Mouse (Mus musculus) megakaryocyte-erythroid progenitor cell, adult 5-6 weeks (primary cell): Measurements from ENCODE around the gene Rtkn2. TPM values are rescaled to one million over a fixed set of nuclear protein-coding genes. Genes with fewer than 3 reads are reported as not detected.

Experiments
- ATAC-seq: replicated peaks from 2 replicates; pipeline ENCODE4 v1.8.0; 2016; ENCODE audit warnings: mild to moderate bottlenecking, inconsistent platforms; ENCODE audit not compliant: severe bottlenecking, poor library complexity, low FRiP score, low TSS enrichment
- total RNA-seq, 2 experiments: library from RNA; stranded (forward) in 1 of 2; stranded (reverse) in 1 of 2; fragments of 200-1000, 215-1000 nt in 1 of 2; fragments of >200 nt in 1 of 2; fragmentation: Nextera tagmentation in 1 of 2; gene quantifications; 2 replicates each; pipeline ENCODE4 v1.2.3; 2014 to 2017

The Rtkn2 gene
- total RNA-seq, 2 experiments from 2014 or later: 1.6 TPM; not detected in 1

DNA sequence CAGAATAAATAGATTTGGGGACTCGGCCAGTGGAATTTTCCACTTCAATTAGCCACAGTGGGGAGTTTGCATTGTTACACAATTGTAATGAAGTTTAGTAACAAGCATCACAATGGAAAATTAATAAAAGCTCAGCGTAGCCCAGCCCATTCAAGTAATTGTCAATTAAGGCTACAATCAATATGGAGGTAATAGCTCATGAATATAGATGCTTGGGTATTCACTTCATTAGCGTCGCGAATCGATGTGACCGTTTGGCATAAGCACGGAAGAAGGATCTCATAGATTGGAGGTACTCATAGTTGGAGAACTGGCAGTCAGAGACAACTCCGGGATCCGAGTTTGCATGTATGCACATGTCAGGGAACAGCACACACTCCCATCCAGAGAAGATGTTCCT lies 85.2 kb downstream of the Rtkn2 start:
- ATAC-seq: no peak

DNA sequence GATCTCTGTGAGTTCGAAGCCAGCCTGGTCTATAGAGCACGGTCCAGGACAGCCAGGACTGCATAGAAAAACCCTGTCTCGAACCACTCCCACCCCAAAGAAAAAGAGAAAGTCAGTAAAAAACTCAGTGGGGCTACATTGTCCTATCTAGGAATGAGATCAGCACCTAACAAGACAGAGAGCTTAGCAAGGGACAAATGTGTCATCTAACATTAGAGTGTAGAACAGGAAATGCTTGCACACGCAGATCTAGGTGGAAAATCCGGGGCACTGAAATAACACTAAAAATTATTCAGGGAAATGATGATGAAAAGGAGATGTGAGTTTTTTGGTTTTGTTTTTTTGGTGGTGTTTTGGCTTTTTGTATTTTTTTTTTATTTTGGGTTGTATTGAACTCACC lies 86.8 kb downstream of the Rtkn2 start:
- no peak for ATAC-seq

DNA sequence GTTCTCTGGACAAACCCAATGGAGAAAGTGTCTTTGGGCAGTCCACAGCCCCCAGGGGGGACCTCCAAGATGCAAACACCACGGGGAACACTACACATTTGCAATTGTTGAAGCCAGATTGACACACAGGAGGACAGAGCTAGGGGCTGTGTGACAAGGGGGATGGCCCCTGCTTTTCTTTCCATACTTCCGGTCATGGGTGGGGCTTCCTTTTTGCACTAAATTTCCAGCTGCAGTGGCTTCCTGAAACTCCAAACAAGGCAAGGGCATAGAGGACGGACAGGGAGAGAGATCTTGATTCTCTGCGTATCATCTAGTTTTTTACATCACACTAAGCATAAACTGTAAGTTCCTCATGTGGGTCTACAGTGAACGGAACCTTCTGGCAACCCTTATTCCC lies 88.6 kb downstream of the Rtkn2 start:
- no peak for ATAC-seq

DNA sequence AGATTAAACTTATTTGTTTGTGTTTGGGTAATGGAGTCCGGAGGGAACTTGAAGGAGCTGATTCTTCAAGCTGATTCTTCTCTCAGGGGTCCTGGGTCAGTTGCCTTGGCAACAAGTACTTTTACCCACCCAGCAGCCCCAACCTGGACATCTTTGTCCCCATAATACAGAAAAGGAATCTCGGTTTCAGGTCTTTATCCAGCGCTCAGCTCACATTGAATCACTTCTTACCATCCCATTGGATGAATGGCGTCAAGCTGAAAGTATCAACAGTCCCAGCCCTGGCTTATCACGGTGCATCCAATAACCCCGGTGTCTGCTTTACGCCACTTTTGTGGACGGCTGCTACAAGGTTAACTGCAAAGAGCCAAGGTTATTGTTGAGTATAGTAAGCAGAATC lies 89.1 kb downstream of the Rtkn2 start:
- no peak for ATAC-seq

DNA sequence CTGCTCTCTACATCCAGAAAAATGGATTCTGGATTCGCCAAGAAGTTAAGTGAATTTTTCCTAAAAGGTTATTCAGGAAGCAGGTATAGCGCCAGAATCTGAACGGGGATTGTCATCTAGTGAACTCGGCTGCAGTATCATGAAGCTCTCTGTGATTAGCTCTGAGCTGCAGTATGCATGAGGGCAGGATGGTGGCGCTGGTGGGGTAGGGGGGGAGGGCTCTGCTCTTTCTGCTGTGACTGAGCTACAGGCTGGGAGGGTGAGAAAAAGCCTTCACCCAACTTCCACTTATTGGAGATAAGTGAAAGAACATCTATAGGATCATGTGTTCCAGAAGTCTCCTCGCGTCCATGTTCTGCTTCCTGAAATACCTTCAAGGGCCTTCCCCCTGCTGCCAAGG lies 91.7 kb downstream of the Rtkn2 start:
- no peak for ATAC-seq

DNA sequence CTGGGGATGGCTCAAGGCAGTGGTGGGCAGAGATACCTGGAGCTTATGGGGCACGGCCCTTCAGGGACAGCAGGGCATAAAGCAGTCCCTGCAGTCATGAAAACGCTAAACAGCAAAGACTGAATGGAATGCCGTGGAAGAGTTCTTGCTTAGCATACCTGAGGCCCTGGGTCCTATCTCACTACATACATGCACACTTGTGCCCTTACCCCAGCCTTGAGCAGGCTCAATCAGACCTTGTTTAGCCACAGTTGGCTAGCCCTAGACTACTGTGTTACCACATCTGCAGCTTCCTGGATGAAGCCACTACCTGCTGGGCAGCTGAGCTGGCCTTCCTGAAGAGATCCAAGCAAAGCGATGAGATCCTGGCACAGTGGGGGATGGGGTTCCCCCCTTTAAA lies 93.3 kb downstream of the Rtkn2 start:
- no peak for ATAC-seq

DNA sequence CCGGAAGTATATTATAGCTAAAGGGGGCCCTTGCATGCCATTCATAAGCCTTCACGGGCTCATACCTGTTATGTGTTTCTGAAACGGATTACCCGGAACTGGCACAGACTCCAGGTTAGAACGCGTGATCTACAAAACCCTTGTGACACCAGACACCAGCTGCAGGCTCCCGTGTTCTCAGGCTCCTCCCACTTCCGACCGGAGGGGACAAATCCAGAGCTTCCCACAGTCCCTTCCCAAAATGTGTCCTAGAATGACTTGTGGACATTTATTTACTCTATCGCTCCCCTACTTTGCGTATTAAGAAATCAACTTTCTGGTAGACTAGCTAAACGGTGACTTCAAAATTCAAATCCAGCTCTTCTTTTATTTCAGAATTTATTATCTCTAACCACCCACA lies 94.9 kb downstream of the Rtkn2 start:
- no peak for ATAC-seq

DNA sequence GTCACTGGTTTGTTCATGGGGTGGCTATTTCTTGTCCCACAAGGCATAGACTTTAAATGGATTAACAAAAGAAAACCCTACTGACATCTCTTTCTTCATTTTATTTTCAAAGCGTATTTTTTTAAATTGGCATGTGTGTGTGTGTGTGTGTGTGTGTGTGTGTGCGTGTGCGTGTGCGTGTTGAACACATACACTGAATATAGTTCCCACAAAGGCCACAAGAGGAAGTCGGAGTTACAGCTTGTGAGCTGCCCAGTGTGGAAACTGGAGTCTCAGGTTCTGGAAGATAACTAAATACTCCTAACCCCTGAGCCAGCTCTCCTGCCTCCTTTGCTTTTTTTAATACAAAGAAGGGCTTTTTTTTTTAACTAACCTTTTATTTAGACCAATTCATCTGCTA lies 95.8 kb downstream of the Rtkn2 start:
- ATAC-seq: no peak

DNA sequence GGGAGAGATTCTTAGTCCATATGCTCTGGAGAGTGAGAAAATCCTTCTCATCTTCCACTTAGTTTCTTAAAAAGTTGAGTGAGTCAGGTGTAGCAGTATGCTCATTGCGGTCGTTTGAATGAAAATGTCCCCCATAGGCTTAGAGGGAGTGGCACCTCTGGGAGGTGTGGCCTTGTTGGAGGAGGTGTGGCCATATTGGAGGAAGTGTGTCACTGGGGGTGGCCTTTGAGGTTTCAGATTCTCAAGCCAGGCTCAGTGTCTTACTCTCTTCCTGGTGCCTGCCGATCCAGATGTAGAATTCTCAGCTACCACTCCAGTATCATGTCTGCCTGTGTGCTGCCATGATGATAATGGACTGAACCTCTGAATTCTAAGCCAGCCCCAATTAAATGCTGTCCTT lies 99.3 kb downstream of the Rtkn2 start:
- no peak for ATAC-seq

DNA sequence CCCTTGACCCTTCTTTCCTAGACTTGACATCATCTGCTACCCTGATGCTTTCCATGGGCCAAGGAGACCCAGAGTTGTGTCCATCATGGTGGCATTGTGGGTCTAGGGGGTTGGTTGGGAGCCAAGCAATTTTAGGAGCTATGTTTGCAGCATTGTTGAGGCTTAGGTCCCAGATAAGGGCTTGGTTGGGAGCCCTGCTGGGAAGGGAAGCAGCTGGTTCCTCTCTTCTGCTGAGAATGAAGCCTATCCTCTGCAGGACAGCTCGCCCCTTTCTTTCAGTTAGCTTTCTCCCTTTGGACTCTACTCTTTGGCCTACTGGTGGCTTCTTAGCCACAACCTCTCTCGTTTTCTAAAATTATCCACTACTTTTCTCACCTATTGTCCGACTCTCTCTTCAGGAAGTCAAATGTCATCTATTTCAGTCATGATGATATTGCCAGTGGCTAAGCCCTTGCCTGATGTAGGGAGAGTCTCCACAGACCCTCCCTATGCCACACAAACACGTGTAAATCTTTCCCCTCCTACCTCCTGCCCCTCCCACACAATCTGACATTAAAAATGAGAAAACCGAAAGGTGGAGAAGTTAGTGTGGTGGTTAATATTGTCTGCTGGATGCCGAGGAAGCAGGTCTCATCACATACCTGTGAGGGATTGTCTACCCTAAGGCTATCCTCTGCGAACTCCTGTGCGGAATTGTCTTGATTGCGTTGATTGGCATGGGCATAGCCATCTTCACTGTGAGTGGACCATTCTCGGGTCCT lies 100.7 kb downstream of the Rtkn2 start:
- no peak for ATAC-seq

DNA sequence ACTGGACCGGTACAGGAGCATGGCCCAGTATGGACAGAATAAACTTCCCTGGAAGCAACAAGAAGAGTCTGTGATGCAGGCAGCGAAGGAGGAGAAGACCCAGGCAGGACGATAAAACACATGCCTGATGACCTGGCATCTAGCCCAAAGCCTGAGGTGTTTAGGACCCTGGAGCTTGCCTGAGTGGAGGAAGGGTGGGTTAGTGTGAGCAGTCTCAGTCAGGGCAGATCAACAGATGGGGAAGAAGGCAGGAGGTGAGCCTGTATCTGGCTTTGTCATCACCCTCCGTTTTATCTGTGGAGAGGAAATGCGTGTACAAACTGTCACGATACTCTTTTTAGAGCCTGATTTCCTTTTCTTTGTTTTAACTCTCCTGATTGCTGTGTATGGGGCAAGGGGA lies 102.3 kb downstream of the Rtkn2 start:
- ATAC-seq: peak; percentile 37; the same call in 1 of the 2 replicates

DNA sequence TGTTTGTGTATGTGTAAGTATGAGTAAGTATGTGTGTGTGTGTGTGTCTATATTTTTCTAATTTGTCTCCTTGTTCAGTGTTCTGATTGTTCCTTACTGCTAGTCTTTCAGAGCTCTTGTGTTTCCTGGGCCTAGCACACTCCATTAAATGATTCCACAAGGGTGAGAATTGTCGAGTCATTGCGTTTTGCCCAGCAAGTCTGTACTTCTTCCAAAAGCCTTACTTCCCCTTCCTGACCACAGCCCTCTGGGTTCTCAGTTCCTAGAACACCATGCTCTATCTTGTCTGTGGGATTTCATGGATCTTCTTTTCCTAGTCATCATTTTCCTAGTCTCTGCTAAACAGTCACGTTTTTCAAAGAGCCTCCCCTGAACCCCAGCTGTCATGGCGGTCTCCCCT lies 106.2 kb downstream of the Rtkn2 start:
- no peak for ATAC-seq

DNA sequence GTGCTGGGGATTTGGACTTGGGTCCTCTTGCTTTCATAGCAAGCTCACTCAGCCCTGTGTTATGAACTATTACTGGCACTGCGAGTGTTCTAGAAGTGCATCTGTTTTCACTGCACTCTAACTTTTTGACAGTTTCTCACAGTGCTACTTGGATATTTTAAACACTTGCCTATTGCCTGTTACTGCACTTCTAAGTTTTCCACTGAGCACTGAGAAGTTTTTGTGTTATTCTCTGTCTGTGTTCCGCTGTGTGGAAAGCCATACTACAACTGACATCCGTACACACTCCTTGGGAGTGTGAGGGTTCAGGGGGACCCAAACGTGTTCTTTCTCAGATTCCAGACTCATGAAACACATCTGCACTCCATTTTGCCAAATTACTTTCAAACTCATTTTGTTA lies 107.6 kb downstream of the Rtkn2 start:
- ATAC-seq: no peak

DNA sequence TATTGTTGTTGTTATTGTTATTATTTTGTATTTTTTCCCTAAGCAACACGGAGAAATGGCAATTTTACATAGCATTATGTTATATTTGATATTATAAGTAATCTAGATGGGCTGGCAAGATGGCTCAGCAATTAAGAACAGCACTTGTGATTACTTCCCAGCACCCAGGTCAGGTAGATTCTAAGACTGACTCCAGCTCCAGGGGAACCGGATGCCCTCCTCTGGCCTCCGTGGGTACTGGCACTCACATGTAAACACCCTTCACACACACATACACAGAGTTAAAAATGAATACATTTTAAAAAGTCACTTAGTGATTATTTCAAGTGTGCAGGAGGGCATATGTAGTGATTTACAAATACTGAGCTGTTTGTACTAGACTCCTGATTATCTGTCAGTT lies 108.4 kb downstream of the Rtkn2 start:
- ATAC-seq: no peak

DNA sequence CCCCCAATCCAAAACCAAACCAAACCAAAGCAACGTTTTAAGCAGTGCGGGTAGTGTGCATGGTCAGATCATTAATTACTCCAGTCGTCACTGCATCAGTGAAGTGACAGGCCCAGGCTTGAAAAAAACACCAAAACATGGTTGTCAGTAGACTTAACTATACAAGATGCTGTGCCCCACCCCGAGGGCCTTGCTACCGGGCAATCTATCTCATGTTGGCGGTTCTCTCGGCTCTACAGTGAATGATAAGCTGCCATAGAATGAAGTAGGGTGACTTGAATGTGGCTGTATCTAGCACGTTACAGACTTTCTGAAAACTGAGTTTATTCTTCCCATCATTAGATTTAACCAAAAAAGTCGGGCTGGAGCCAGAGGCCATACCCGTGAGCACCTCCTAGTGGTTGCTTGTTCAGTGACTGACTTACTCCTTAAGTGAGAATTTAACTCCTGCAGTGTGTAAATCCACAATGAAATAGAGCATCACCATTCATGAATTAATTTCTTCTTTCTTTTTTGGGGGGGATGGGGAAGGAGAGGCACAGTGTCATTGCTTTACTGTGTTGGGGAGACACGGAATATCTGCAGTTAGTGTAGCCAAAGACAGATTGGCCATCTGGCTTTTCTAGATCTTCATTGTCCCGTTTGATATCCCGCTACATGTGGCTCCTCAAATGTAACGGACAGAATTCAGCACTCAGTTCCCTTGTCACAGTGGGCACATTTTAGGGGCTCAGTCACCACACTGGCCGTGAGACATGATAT lies 110.2 kb downstream of the Rtkn2 start:
- ATAC-seq: peak; percentile 85

DNA sequence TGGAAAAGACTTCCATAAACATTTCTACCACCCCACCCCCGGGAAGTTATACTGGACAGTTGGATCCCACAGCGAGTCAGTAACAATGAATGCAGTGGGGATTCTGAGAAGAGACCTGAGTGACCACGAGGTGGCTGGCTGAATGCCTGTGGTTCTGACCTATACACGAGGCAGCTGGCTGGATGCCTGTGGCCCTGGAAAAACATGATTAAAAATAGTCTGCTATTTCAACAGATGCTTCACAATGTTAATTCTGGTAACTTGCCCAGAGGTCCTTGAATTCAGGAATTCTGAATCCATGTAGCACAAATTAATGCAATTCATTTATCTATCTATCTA lies 110.8 kb downstream of the Rtkn2 start:
- no peak for ATAC-seq

DNA sequence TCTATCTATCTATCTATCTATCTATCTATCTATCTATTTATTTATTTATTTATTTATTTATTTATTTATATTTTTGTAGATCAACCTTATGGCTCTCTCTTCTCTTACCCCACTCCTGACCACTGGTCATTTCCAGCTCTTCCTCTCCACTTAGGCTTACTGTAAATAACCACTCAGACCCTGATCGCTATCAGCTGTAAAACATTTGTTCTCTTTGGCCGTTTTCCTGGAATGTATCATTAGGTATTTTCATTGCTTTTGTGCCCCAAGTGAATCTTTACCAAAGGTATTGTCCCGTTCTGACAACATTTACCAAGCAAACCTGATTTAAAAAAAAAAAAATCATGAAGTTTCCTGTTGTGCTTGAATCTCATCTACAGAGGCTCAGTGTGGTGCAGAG lies 111.2 kb downstream of the Rtkn2 start:
- no peak for ATAC-seq

DNA sequence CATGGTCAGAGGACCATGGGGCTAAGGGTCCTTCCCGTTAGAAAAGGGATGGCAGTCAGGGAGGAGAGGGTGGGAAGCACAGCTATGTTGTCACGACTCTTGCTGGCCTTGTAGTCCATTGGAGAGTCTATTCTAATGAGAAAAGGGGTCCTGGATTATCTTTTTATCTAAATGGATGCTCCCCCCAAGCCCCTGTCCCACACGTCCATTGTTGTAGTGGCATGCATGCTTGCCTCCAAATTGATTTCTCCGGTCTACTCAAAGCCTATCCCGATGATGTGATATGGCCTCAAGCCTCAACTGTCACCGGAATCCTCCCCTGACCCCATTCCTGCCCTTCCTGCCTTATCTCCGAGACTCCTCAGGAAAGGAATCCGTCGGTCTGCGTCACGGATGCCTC lies 111.6 kb downstream of the Rtkn2 start:
- no peak for ATAC-seq

DNA sequence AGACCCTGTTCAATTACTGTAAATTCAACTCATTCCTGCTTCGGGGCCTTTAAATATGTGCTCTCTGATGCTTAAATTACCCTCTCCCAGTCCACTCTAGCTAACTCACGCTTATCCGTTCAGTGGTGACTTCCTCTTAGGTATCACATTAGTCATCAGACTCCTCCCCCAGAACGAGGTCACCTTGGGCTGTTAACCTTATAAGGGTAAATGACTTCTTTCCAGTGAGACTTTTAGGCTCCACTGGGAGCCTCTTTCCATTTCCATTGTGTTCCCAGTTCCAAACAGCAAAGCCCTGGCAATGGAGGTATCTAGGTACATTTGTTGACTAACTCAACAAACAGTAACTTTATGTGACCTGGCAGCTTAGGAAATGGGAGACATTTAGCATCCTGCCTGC lies 112.5 kb downstream of the Rtkn2 start:
- ATAC-seq: no peak

DNA sequence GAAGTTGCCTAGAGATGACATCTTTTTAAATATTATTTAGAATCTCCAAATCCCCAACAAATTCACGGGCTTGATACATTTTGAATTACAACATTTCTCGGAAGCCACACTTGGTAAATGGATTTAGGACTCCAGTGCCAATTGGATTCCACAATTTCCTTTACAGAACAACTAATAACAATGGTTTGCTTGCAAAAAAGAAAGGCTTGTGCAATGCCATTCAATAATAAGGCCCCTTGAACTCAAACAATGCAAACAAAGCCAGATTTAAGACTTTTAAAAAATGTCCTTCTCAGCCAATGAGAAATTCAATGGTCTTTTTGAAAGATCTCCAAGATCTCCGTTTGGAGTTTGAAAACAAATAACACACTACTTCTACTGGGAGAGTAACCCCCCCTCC lies 114.1 kb downstream of the Rtkn2 start:
- no peak for ATAC-seq

DNA sequence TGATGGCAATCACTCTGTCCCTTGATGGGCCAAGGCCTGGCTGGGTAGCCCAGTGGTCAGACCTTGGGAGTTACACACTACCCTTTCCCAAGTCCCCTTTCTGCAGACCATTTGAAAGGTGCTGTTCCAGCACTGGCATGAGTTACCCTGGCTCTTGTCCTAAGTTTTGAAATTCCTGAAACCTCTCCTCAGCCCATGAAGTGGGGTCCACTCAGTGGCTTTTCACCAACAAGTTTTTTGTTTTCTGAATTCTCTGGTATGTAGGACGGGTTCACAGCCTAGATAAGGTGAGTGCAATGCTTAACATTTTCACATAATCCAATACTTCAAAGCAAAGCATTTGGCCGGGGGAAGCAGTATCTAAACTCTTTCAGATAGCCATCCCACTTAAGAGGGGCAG lies 115.8 kb downstream of the Rtkn2 start:
- ATAC-seq: no peak
